Mouse (Mus musculus): ENCODE data around the gene Slc22a23. TPM values are rescaled to one million over a fixed set of nuclear protein-coding genes. Genes with fewer than 3 reads are reported as not detected.

Slc22a23 gene
- polyA plus RNA-seq, 2 experiments, result 9.3 to 21.4 TPM

DNA sequence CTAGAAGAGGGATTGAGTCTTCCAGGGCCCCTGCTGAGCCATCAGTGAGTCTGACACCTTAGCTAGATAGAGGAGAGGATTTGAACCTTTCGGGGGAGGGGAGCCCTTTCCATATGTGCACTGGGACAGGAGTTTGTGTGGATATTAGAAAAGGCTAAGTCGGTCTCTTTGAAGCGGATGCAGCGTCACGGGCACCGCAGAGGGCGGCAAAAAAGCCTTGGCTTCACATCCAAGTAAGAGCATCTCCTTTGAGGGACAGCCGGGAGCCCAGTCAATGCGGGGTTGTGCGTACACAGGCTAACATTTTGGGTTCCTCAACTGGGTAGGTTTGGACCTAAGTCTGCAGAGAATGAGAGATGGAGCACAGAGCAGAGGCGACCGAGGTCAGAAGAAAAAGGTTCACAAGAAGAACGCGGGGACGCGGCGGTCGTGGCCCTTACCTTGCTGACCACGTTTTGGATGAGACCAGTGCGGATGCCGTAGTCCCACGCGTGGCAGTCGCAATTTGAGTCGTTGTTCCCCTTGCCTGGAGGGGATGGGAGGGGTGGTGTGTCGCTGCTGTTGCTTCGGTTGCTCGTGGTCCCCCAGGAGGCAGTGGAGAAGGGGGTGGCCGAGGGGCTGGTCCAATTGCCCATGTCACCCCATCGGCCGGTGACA, 1.1 kb downstream of the Slc22a23 start:
- H3K4me3 ChIP-seq (ENCODE audit: insufficient read depth in 1 of 2, low read depth in 2 of 2, low read length in 2 of 2), result peak overlapping the region; percentile 80 to 97
- H3K36me3 ChIP-seq (replicated peaks; ENCODE audit: control insufficient read depth, insufficient read depth, low read depth), result peaks cover 27% of the 10 kb centered on the region
- ATAC-seq (ENCODE audit: insufficient read depth), result no peak
- no peak for TF ChIP-seq EP300 (IDR thresholded peaks at IDR 0.05; ENCODE audit: low read depth)
- TF ChIP-seq CTCF (IDR thresholded peaks at IDR 0.05; ENCODE audit: low read depth), result no peak
- H3K9ac ChIP-seq (replicated peaks), result peak overlapping the region; percentile 99
- H3K4me2 ChIP-seq (ENCODE audit: low read depth), result peak overlapping the region; percentile 82
- H3K9me3 ChIP-seq (ENCODE audit: control insufficient read depth, low read length), result no peaks in the 10 kb centered on the region
- WGBS (ENCODE audit: insufficient replicate concordance), result under 1% methylated on average over 31 of the region's 31 CpGs
- no peaks in the 10 kb centered on the region for H3K27me3 ChIP-seq (ENCODE audit: control insufficient read depth, insufficient read depth, low read length)
- no peak for DNase-seq (ENCODE audit: low read depth in 3 of 3, low spot score in 3 of 3)
- H3K27ac ChIP-seq, result peak overlapping the region; percentile 82
- peaks cover 44 to 46% of the 10 kb centered on the region in 2 experiments for H3K4me1 ChIP-seq (replicated peaks; ENCODE audit: control insufficient read depth in 2 of 2, insufficient read depth in 2 of 2, low read length in 1 of 2)

DNA sequence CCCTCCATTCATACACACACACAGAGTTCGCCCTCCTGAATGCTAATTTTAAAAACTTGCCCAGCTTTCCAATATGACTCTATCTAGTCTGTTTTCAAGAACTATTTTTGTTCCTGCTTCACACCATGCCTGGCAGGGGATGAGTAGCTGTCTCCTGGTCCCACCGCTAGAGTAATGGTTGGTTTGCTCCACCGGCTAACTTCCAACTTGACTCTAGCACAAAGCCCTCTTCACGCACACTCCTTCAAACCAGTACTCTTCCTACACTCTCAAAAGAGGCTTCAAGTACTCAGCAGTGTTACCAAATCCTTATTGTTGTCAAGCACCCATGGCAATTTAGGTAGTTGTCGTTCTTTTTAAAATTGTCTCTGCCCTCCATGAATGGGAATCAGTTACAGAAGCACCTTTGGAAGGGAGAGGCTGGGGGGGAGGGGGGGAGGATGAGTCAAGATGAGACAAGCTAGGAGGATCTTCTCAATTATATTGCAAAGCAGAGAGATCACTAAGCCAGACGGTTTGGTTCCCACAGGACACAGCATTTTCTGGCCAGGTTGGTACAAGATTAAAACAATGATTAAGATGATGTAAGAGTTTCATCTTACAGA, 2.6 kb downstream of the Slc22a23 start:
- WGBS (ENCODE audit: insufficient replicate concordance), result 42% methylated on average over 6 of the region's 6 CpGs
- DNase-seq (ENCODE audit: low read depth in 3 of 3, low spot score in 3 of 3) (no peak), ATAC-seq (ENCODE audit: insufficient read depth) (no peak)
- Histone ChIP-seq H3K4me2 (ENCODE audit: low read depth) (peak overlapping the region; percentile 82), H3K27me3 (ENCODE audit: control insufficient read depth, insufficient read depth, low read length) (no peaks in the 10 kb centered on the region), H3K4me3 (ENCODE audit: insufficient read depth in 1 of 2, low read depth in 2 of 2, low read length in 2 of 2) (peak overlapping the region; percentile 80 to 97), H3K9me3 (ENCODE audit: control insufficient read depth, low read length) (no peaks in the 10 kb centered on the region), H3K9ac (replicated peaks) (peak overlapping the region; percentile 99), H3K27ac (peak overlapping the region; percentile 82), H3K4me1 (replicated peaks; ENCODE audit: control insufficient read depth in 2 of 2, insufficient read depth in 2 of 2, low read length in 1 of 2) (peaks cover 36 to 40% of the 10 kb centered on the region in 2 experiments), H3K36me3 (replicated peaks; ENCODE audit: control insufficient read depth, insufficient read depth, low read depth) (peaks cover 36% of the 10 kb centered on the region)
- TF ChIP-seq EP300 (IDR thresholded peaks at IDR 0.05; ENCODE audit: low read depth) (no peak), CTCF (IDR thresholded peaks at IDR 0.05; ENCODE audit: low read depth) (no peak)

DNA sequence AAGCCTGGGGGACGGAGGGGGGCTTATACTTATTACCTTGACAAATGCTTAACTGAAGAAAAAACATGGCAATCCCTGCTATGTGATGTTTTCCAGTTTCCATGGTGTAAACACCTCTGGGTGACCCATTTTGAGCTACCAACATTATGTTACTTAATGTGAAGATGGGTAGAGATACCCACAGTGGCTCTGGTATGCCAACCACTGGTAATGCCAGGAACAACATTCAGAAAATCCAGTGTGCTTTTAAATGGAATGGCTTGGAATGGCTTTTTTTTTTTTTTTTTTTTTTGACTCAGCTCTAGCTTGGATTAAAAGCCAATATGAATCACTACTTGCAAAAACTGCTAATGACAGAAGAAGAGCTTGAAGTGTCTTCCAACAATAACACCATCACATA, 8.1 kb downstream of the Slc22a23 start:
- H3K36me3 ChIP-seq (replicated peaks; ENCODE audit: control insufficient read depth, insufficient read depth, low read depth), result peaks cover 53% of the 10 kb centered on the region
- DNase-seq (ENCODE audit: low read depth in 3 of 3, low spot score in 3 of 3) (no peak), ATAC-seq (ENCODE audit: insufficient read depth) (no peak)
- peak overlapping the region; percentile 20; the same call in 1 of the 2 replicates for H3K27ac ChIP-seq
- H3K9me3 ChIP-seq (ENCODE audit: control insufficient read depth, low read length), result no peaks in the 10 kb centered on the region
- whole genome bisulfite sequencing (ENCODE audit: insufficient replicate concordance), result 88% methylated on average over 1 of the region's 1 CpGs
- H3K4me3 ChIP-seq (ENCODE audit: insufficient read depth in 1 of 2, low read depth in 2 of 2, low read length in 2 of 2), result no peak overlapping the region
- H3K9ac ChIP-seq (replicated peaks), result no peak overlapping the region
- H3K27me3 ChIP-seq (ENCODE audit: control insufficient read depth, insufficient read depth, low read length), result no peaks in the 10 kb centered on the region
- TF ChIP-seq CTCF (IDR thresholded peaks at IDR 0.05; ENCODE audit: low read depth), result no peak
- no peak for TF ChIP-seq EP300 (IDR thresholded peaks at IDR 0.05; ENCODE audit: low read depth)
- H3K4me2 ChIP-seq (ENCODE audit: low read depth), result peak overlapping the region; percentile 21
- peaks cover 65 to 68% of the 10 kb centered on the region in 2 experiments for H3K4me1 ChIP-seq (replicated peaks; ENCODE audit: control insufficient read depth in 2 of 2, insufficient read depth in 2 of 2, low read length in 1 of 2)

DNA sequence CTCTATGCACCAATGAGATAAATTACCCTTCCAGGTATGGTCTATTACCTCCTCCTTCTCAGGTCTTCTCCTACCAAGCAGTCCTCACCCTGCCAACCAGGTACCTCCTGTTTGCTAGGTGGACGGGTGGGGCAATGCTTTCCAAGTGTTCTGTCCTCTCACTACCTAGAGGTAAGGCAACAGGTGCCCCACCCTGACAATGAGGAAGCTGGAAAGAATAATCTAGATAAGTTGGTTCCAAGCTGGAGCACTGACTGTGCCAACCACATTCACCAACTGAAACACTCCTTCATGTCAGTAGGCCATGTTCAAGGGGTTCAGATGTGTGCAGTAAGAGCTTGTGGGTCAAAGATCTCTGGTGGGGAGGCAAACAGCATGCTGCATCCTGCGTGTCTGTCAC, 10.1 kb downstream of the Slc22a23 start:
- Histone ChIP-seq H3K4me1 (replicated peaks; ENCODE audit: control insufficient read depth in 2 of 2, insufficient read depth in 2 of 2, low read length in 1 of 2) (peaks cover 76 to 78% of the 10 kb centered on the region in 2 experiments), H3K9me3 (ENCODE audit: control insufficient read depth, low read length) (no peaks in the 10 kb centered on the region), H3K4me2 (ENCODE audit: low read depth) (peak overlapping the region; percentile 59), H3K27me3 (ENCODE audit: control insufficient read depth, insufficient read depth, low read length) (no peaks in the 10 kb centered on the region), H3K4me3 (ENCODE audit: insufficient read depth in 1 of 2, low read depth in 2 of 2, low read length in 2 of 2) (no peak overlapping the region), H3K9ac (replicated peaks) (peak overlapping the region; percentile 43), H3K27ac (peak overlapping the region; percentile 97), H3K36me3 (replicated peaks; ENCODE audit: control insufficient read depth, insufficient read depth, low read depth) (peaks cover 42% of the 10 kb centered on the region)
- TF ChIP-seq EP300 (IDR thresholded peaks at IDR 0.05; ENCODE audit: low read depth) (no peak), CTCF (IDR thresholded peaks at IDR 0.05; ENCODE audit: low read depth) (no peak)
- DNase-seq (ENCODE audit: low read depth in 3 of 3, low spot score in 3 of 3), result no peak
- whole genome bisulfite sequencing (ENCODE audit: insufficient replicate concordance), result 69% methylated on average over 2 of the region's 2 CpGs
- ATAC-seq (ENCODE audit: insufficient read depth), result no peak

DNA sequence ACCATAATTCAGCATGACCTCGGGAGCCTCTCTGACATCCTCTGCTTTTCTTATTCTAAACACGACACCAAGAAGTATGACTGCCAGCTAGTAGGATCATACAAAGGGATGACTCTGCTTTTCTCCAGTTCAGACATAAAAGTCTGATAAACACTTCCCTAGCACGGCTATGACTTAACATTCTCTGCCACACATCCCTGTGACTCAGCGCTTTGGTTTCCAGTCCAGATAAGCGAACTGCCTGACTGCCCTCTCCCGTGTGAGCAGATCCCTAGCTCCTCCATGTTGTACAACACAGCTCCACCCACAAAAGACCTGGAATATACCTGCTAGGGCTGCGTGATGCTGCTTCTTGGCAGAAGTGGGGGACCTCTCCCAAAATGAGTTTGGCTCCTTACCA, 12.2 kb downstream of the Slc22a23 start:
- DNase-seq (ENCODE audit: low read depth in 3 of 3, low spot score in 3 of 3) (peak; percentile 97), ATAC-seq (ENCODE audit: insufficient read depth) (peak; percentile 86)
- TF ChIP-seq CTCF (IDR thresholded peaks at IDR 0.05; ENCODE audit: low read depth), result no peak
- peak; percentile 94 for TF ChIP-seq EP300 (IDR thresholded peaks at IDR 0.05; ENCODE audit: low read depth)
- Histone ChIP-seq H3K4me2 (ENCODE audit: low read depth) (peak overlapping the region; percentile 78), H3K27ac (peak overlapping the region; percentile 97), H3K9ac (replicated peaks) (peak overlapping the region; percentile 74), H3K4me3 (ENCODE audit: insufficient read depth in 1 of 2, low read depth in 2 of 2, low read length in 2 of 2) (peak overlapping the region; percentile 34 to 42), H3K4me1 (replicated peaks; ENCODE audit: control insufficient read depth in 2 of 2, insufficient read depth in 2 of 2, low read length in 1 of 2) (peaks cover 88 to 93% of the 10 kb centered on the region in 2 experiments), H3K27me3 (ENCODE audit: control insufficient read depth, insufficient read depth, low read length) (no peaks in the 10 kb centered on the region), H3K9me3 (ENCODE audit: control insufficient read depth, low read length) (no peaks in the 10 kb centered on the region), H3K36me3 (replicated peaks; ENCODE audit: control insufficient read depth, insufficient read depth, low read depth) (peaks cover 32% of the 10 kb centered on the region)
- whole genome bisulfite sequencing (ENCODE audit: insufficient replicate concordance), result 4% methylated on average over 7 of the region's 7 CpGs

Measured in liver, embryonic 14.5 days (tissue).